Mouse (Mus musculus) liver, embryonic 14 days (tissue): Measurements from ENCODE around the gene Olfr1316. TPM values are rescaled to one million over a fixed set of nuclear protein-coding genes. Genes with fewer than 3 reads are reported as not detected.

Experiments used
- polyA plus RNA-seq: library from polyadenylated mRNA; depleted of rRNA; stranded (reverse); fragments of >200 nt; gene quantifications from 2 replicates; pipeline ENCODE4 v1.2.3, GENCODE M21; 2012; rRNA removed

The Olfr1316 gene
- polyA plus RNA-seq: not detected in 2 replicates

GRCm38 (mm10) chr2:112134877-112135276 lies at the start of gene Olfr1316:
Gene Olfr1316, minus strand, starts transcription at chr2:112134977.

GRCm38 (mm10) chr2:112153898-112154297 lies 19.1 kb upstream of the Olfr1316 start, which contains the start of gene Olfr1318:
Gene Olfr1318, plus strand, starts transcription at chr2:112154198.

GRCm38 (mm10) chr2:112140029-112140428 lies 5.3 kb upstream of the Olfr1316 start, which contains the start of gene Olfr1317:
Gene Olfr1317, plus strand, starts transcription at chr2:112140329.

GRCm38 (mm10) chr2:112115340-112115739 lies 19.4 kb downstream of the Olfr1316 start, which contains the start of gene Olfr1315-ps1:
Gene Olfr1315-ps1, minus strand, starts transcription at chr2:112115440.

GRCm38 (mm10) chr2:112096681-112097080 lies 38.1 kb downstream of the Olfr1316 start, which contains the start of gene Olfr1314:
Gene Olfr1314, minus strand, starts transcription at chr2:112096781.

GRCm38 (mm10) chr2:112077743-112078142 lies 57.0 kb downstream of the Olfr1316 start, which contains the start of gene Olfr1313:
Gene Olfr1313, minus strand, starts transcription at chr2:112077843.

Other genes starting within 250 kb of the Olfr1316 start
- gene Olfr1306, start 218.7 kb downstream of the Olfr1316 start, polyA plus RNA-seq: not detected in 2 replicates
- not detected in 2 replicates for gene Olfr1307, start 185.5 kb downstream of the Olfr1316 start, polyA plus RNA-seq
- gene Olfr1308, start 170.0 kb downstream of the Olfr1316 start, polyA plus RNA-seq: not detected in 2 replicates
- gene Olfr1309, start 144.7 kb downstream of the Olfr1316 start, polyA plus RNA-seq: not detected in 2 replicates
- gene Olfr1310, start 122.3 kb downstream of the Olfr1316 start, polyA plus RNA-seq: not detected in 2 replicates
- not detected in 2 replicates for gene Olfr1311, start 110.6 kb downstream of the Olfr1316 start, polyA plus RNA-seq
- gene Olfr1312, start 84.7 kb downstream of the Olfr1316 start, polyA plus RNA-seq: not detected in 2 replicates
- gene Olfr1313, start 57.1 kb downstream of the Olfr1316 start, polyA plus RNA-seq: not detected in 2 replicates
- not detected in 2 replicates for gene Olfr1314, start 38.2 kb downstream of the Olfr1316 start, polyA plus RNA-seq
- gene Olfr1315-ps1, start 19.5 kb downstream of the Olfr1316 start, polyA plus RNA-seq: not detected in 2 replicates
- gene Olfr1317, start 5.4 kb upstream of the Olfr1316 start, polyA plus RNA-seq: not detected in 2 replicates
- not detected in 2 replicates for gene Olfr1318, start 19.2 kb upstream of the Olfr1316 start, polyA plus RNA-seq
- gene Lpcat4, start 104.5 kb upstream of the Olfr1316 start, polyA plus RNA-seq: 2.4 and 3.2 TPM in 2 replicates
- gene Nutm1, start 124.3 kb upstream of the Olfr1316 start, polyA plus RNA-seq: not detected in 2 replicates
- 80.4 and 90.1 TPM in 2 replicates for gene Nop10, start 126.9 kb upstream of the Olfr1316 start, polyA plus RNA-seq
- 9.9 and 10.4 TPM in 2 replicates for gene Slc12a6, start 130.8 kb upstream of the Olfr1316 start, polyA plus RNA-seq
- 0.01 TPM in 1 of 2 replicates, not detected in the other for gene Gm21985, start 131.3 kb upstream of the Olfr1316 start, polyA plus RNA-seq
- 25.5 and 28.4 TPM in 2 replicates for gene Emc4, start 233.1 kb upstream of the Olfr1316 start, polyA plus RNA-seq
- gene Katnbl1, start 244.2 kb upstream of the Olfr1316 start, polyA plus RNA-seq: 7.2 and 8.5 TPM in 2 replicates